Comparison of ENCODE assay signal across 20 mouse cellular contexts in the genomic region with DNA sequence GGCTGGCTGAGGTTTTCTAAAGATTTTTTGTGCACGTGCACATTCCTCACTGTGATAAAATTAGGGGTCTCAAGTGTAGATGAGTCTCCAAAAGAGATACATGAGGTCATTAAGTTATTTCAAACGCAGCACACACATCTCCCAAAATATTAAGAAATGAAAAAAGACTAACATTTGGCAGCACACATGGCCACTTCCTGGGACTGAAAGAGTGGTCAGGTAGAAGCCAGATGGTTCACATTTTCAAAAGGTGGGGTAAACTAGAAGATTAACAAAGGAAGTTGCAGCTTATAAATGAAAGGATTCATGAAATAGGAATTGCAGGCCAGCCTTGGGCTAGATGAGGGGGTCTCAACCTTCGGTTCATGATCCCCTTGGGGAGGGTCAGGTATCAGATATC. TPM values are rescaled to one million over a fixed set of nuclear protein-coding genes. Genes with fewer than 3 reads are reported as not detected.
DNase-seq lines count a peak whose midpoint lies in the region; ATAC-seq lines count a peak whose summit lies in the region.
"Had no signal": no experiment of that assay in that cellular context is flagged by ENCODE, and none has a peak within 500 bp of the region (broad histone marks: within the 10 kb centered on the region; RNA-seq: fewer than 3 reads in every experiment).

No protein-coding gene starts in this region.

- H3K9ac ChIP-seq in liver, embryonic 11.5 days (ENCODE audit: low read depth, low read length) = no peak overlapping the region
- H3K9ac ChIP-seq in liver, embryonic 13.5 days = peak overlapping the region; percentile 68
- H3K9ac ChIP-seq in liver, embryonic 15.5 days = no peak overlapping the region
- H3K9ac ChIP-seq: embryonic facial prominence, embryonic 12.5 days; forebrain, embryonic 13.5 days; forebrain, embryonic 15.5 days; forebrain, postnatal 0 days had no signal

- no peak for ATAC-seq in liver, embryonic 11.5 days (replicated peaks; ENCODE audit: low FRiP score)
- no peak for ATAC-seq in liver, embryonic 13.5 days (ENCODE audit: low read depth)
- no peak for ATAC-seq in liver, embryonic 15.5 days (ENCODE audit: insufficient read depth)
- ATAC-seq: forebrain, embryonic 13.5 days; forebrain, embryonic 15.5 days; forebrain, postnatal 0 days had no signal

- no peaks in the 10 kb centered on the region for H3K9me3 ChIP-seq in liver, embryonic 11.5 days (ENCODE audit: control insufficient read depth, low read length)
- H3K9me3 ChIP-seq in liver, embryonic 13.5 days (replicated peaks) = no peaks in the 10 kb centered on the region
- no peaks in the 10 kb centered on the region for H3K9me3 ChIP-seq in liver, embryonic 15.5 days (replicated peaks)
- H3K9me3 ChIP-seq: embryonic facial prominence, embryonic 10.5 days; embryonic facial prominence, embryonic 12.5 days; forebrain, embryonic 13.5 days; forebrain, embryonic 15.5 days had no signal

- no peak overlapping the region for H3K4me3 ChIP-seq in liver, embryonic 11.5 days (ENCODE audit: low read depth, low read length)
- H3K4me3 ChIP-seq in liver, embryonic 13.5 days (replicated peaks) = no peak overlapping the region
- H3K4me3 ChIP-seq in liver, embryonic 15.5 days (replicated peaks) = no peak overlapping the region
- H3K4me3 ChIP-seq: embryonic facial prominence, embryonic 10.5 days; embryonic facial prominence, embryonic 12.5 days; forebrain, embryonic 13.5 days; forebrain, embryonic 15.5 days had no signal

- 88% methylated on average over 3 of the region's 3 CpGs for whole genome bisulfite sequencing in liver, embryonic 11.5 days
- WGBS in liver, embryonic 13.5 days (ENCODE audit: insufficient replicate concordance) = 79% methylated on average over 3 of the region's 3 CpGs
- 77% methylated on average over 3 of the region's 3 CpGs for WGBS in liver, embryonic 15.5 days (ENCODE audit: insufficient replicate concordance)

- peaks cover 19% of the 10 kb centered on the region for H3K4me1 ChIP-seq in liver, embryonic 11.5 days (replicated peaks; ENCODE audit: control insufficient read depth, insufficient read depth, low read length)
- H3K4me1 ChIP-seq in liver, embryonic 13.5 days (replicated peaks) = peaks cover 89% of the 10 kb centered on the region
- peaks cover 71% of the 10 kb centered on the region for H3K4me1 ChIP-seq in liver, embryonic 15.5 days (replicated peaks)
- H3K4me1 ChIP-seq: embryonic facial prominence, embryonic 12.5 days; forebrain, embryonic 13.5 days; forebrain, embryonic 15.5 days had no signal

- H3K27ac ChIP-seq in liver, embryonic 11.5 days (ENCODE audit: low read depth, low read length) = 0 out of 2 replicates have a peak overlapping the region, but pooled peaks have one; percentile 88
- H3K27ac ChIP-seq in liver, embryonic 13.5 days = peak overlapping the region; percentile 97
- peak overlapping the region; percentile 93 for H3K27ac ChIP-seq in liver, embryonic 15.5 days (replicated peaks)
- H3K27ac ChIP-seq: embryonic facial prominence, embryonic 10.5 days; embryonic facial prominence, embryonic 12.5 days; forebrain, embryonic 13.5 days; forebrain, embryonic 15.5 days had no signal

- DNase-seq in liver, embryonic 11.5 days (ENCODE audit: low spot score) = no peak
- DNase-seq in liver = no peak
- peak; percentile 67 for DNase-seq in brain, adult 2 months (ENCODE audit: low read depth, low spot score)
- DNase-seq in liver, embryonic 13.5 days = no peak
- DNase-seq in lung, postnatal 25 days (ENCODE audit: low spot score) = no peak
- DNase-seq in cerebellum, adult 18-20 months = no peak
- no peak for DNase-seq in adrenal gland, adult 2 months
- DNase-seq: adrenal gland, adult 8-10 months; adrenal gland, postnatal 14 days; adrenal gland, postnatal 36 days; cerebellum, adult 11 months; cerebellum, adult 8-10 months; cerebellum, adult 9-11 months; cerebellum, postnatal 14 days; forebrain, postnatal 0 days had no signal

- H3K4me2 ChIP-seq in liver, embryonic 11.5 days = no peak overlapping the region
- peak overlapping the region; percentile 68 for H3K4me2 ChIP-seq in liver, embryonic 13.5 days
- H3K4me2 ChIP-seq in liver, embryonic 15.5 days = peak overlapping the region; percentile 67; the same call in 1 of the 2 replicates
- H3K4me2 ChIP-seq: embryonic facial prominence, embryonic 12.5 days; forebrain, embryonic 13.5 days; forebrain, embryonic 15.5 days had no signal

- no peaks in the 10 kb centered on the region for H3K36me3 ChIP-seq in liver, embryonic 11.5 days (ENCODE audit: control insufficient read depth, insufficient read depth, low read length)
- no peaks in the 10 kb centered on the region for H3K36me3 ChIP-seq in liver, embryonic 13.5 days
- no peaks in the 10 kb centered on the region for H3K36me3 ChIP-seq in liver, embryonic 15.5 days (replicated peaks)
- H3K36me3 ChIP-seq: embryonic facial prominence, embryonic 10.5 days; embryonic facial prominence, embryonic 12.5 days; forebrain, embryonic 15.5 days had no signal

- H3K27me3 ChIP-seq in liver, embryonic 11.5 days (replicated peaks; ENCODE audit: control insufficient read depth, insufficient read depth, low read length) = no peaks in the 10 kb centered on the region
- no peaks in the 10 kb centered on the region for H3K27me3 ChIP-seq in liver, embryonic 13.5 days
- H3K27me3 ChIP-seq in liver, embryonic 15.5 days = no peaks in the 10 kb centered on the region
- H3K27me3 ChIP-seq: embryonic facial prominence, embryonic 12.5 days; forebrain, embryonic 13.5 days; forebrain, embryonic 15.5 days had no signal

RNA-seq across cellular contexts. Expression of a gene that starts 19.4 kb away (rescaled TPM):
- 5.6 and 7.1 TPM in 2 replicates for polyA plus RNA-seq in liver, embryonic 11.5 days (2014; fragmentation: Nextera tagmentation; extraction: Ambion mirVana)
- 8.5 and 10.2 TPM in 2 replicates for polyA plus RNA-seq in liver, embryonic 13.5 days (2015; fragmentation: Nextera tagmentation; extraction: Ambion mirVana)
- 8.5 and 9.5 TPM in 2 replicates for polyA plus RNA-seq in liver, embryonic 15.5 days (2015; fragmentation: Nextera tagmentation; extraction: Ambion mirVana)
- total RNA-seq in adrenal gland, adult 2 months (2021) = 10 to 100 TPM; 14.2 to 18.7 TPM
- 3.6 and 4.3 TPM in 2 replicates for polyA plus RNA-seq in adrenal gland, adult 2 months (2012; rRNA removed)

RNA-seq across cellular contexts. Expression of a gene that starts 59.1 kb away (rescaled TPM):
- polyA plus RNA-seq in liver, embryonic 11.5 days (2014; fragmentation: Nextera tagmentation; extraction: Ambion mirVana) = 40.1 and 40.3 TPM in 2 replicates
- polyA plus RNA-seq in liver, embryonic 13.5 days (2015; fragmentation: Nextera tagmentation; extraction: Ambion mirVana) = 29.7 and 34.6 TPM in 2 replicates
- polyA plus RNA-seq in liver, embryonic 15.5 days (2015; fragmentation: Nextera tagmentation; extraction: Ambion mirVana) = 24.9 and 25.7 TPM in 2 replicates
- 10 to 100 TPM; 29.6 to 32.0 TPM for total RNA-seq in adrenal gland, adult 2 months (2021)
- polyA plus RNA-seq in adrenal gland, adult 2 months (2012; rRNA removed) = 61.8 and 67.9 TPM in 2 replicates
